Mouse (Mus musculus): ENCODE measurements around the gene Glt8d2.
A peak's percentile ranks its signal among the peaks of the same experiment; 100 is the strongest.
"Not testable (repeated sequence)": the region's sequence is repeated elsewhere in the genome, so short reads cannot be mapped to it uniquely, and the experiment has no call there.

The Glt8d2 gene

DNA sequence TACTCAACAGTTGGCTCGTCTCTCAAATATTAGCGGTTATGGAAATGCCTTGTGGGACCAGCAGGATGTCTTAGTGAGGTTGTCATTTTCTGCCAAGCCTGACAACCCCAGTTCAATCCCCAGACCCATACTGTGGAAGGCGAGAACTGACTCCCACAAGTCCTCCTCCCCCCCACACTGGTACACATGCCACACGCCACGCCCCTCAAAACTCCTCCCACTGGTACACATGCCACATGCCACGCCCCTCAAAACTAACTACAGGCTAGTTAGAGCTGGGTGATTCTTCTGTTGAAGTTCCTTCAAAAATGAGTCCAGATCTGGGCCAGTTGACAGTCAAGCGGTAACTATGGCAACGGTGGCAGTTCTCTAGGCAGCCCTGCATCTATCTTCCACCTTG is 44.4 kb downstream of the Glt8d2 start:
- no peak for DNase-seq (ENCODE audit: low spot score)

DNA sequence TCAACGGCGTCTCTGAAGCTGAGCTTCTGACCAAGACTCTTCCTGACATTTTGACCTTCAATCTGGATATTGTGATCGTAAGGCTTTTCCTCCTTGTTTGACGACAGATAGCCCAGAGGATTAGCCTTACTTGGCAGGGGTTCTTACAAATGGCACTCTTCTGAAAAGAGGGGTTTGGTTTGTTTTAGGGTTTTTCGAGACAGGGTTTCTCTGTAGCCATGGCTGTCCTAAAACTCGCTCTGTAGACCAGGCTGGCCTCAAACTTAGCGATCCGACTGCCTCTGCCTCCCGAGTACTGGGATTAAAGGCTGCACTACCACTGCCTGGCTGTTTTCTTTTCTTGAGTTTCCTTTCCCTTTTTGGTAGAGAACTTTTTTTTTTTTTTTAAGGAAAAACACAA is 49.0 kb downstream of the Glt8d2 start:
- no peak for DNase-seq (ENCODE audit: low spot score)

- DNase-seq (ENCODE audit: low spot score), result no peak
Measured at GRCm38 (mm10) chr10:82639032-82639698, 51.3 kb downstream of the Glt8d2 start.

DNA sequence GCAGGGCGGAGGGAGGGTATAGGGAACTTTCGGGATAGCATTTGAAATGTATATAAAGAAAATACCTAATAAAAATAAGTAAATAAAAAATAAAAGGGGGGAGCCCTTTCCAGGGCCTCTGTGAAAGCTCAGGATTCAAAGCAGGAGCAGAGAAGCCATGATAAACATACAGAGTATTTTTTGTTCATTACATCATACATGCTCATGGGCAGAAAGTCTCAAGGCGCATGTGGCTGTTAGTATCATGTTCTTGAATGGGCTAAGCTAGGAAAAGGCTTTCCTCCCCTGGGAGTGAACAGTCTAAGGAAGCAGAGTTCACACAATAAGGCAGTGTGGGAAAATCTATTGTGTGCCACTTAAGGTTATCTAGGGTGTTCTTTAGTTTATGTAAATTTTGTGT is 54.1 kb downstream of the Glt8d2 start:
- no peak for DNase-seq (ENCODE audit: low spot score)

DNA sequence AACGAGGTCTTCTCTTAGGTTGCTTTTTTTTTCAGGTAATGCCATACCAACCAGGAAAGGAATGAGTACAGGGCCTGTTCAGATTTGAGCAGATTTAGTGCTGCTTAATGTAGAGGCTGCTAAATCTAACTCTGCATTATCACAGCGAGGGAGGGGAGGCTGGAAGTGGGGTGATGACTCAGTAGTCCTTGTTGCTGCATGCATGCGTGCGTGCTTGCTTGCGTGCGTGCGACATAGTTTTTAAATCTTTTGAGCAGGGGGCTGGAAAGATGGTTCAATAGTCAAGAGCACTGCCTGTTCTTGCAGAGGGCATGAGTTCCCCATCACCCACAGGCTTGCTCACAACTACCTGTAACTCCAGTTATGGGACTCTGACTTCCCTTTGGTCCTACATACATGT is 56.1 kb downstream of the Glt8d2 start:
- no peak for DNase-seq (ENCODE audit: low spot score)

GRCm38 (mm10) chr10:82632496-82633280 is 57.8 kb downstream of the Glt8d2 start:
- no peak for DNase-seq (ENCODE audit: low spot score)

- DNase-seq (ENCODE audit: low spot score), result no peak
Measured at GRCm38 (mm10) chr10:82631133-82631532, 59.3 kb downstream of the Glt8d2 start.

- DNase-seq (ENCODE audit: low spot score), result no peak
Measured at GRCm38 (mm10) chr10:82630497-82630896, 60.0 kb downstream of the Glt8d2 start.

- peak; percentile 92 for DNase-seq (ENCODE audit: low spot score)
Measured at GRCm38 (mm10) chr10:82629586-82630255, 60.7 kb downstream of the Glt8d2 start, which contains the start of gene Tdg. TSS of gene Tdg (plus strand) at chr10:82629828.

- DNase-seq (ENCODE audit: low spot score), result peak; percentile 12
Measured at GRCm38 (mm10) chr10:82629111-82629585, 61.3 kb downstream of the Glt8d2 start.

- not testable (repeated sequence) for DNase-seq (ENCODE audit: low spot score)
Measured at GRCm38 (mm10) chr10:82623553-82623932, 66.9 kb downstream of the Glt8d2 start.

DNA sequence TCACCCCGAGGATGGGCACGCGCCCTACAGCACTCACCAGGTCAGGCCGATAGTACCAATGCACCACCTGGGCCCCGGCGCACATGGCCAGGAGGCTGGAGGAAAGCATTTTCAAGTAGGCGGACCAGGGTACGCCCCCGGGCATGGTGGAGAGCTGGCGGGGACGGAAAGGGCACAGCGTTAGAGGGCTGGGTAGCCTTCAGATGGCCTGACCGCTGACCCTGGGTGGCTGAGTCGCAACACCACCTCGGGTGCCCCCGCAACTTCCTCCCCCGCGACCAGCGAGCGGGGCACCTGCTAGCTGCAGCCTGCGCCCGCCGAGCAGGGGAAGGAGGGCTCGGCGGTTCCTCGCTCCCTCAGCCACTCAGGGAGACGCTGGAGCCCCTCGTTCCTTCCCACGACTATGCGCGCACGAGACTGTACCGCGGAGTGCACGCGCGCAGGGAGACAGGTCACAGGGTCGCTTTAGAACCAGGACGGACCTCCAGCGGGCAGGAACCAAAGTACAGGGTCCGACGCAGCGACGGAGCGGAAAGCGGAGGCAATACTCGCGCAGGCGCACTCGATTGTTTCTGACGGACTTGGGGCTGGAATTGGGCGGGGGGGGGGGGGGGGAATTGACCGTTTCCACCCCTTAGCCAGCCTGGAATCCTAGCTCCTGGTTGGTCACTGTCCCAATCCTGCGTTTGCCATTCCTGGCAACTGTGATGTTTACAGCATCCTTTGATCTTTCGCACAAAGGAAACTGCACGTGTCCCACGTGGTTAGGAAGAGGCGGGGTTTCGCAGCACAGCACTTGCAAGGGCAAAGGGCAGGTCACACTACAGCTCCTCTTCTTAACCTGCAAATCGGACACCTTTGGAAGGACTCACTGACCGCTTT is 67.5 kb downstream of the Glt8d2 start, which contains the start of gene 1190007I07Rik:
Gene 1190007I07Rik, minus strand, starts transcription at position 558 of the 882 bp plus-strand sequence.
- peak; percentile 91 for DNase-seq (ENCODE audit: low spot score)

DNA sequence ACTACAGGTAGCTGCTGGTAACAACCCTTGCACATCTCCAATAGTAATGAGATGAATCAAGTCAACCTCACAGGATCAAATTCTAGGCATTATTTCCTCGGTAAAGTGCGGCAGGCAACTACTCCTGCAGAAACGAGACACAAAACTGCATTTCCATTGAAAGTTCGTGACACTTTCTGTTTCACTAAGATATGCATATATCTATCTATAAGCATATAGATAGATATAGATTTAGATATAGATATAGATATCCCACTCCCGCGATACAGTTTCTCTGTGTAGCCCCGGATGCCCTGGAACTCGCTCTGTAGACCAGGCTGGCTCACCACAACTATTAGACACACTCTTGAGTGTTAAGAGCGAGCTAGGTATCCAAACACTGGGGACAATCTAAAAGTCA is 68.2 kb downstream of the Glt8d2 start:
- DNase-seq (ENCODE audit: low spot score), result no peak
